Mouse (Mus musculus): Measurements from ENCODE around the gene Stfa2.
"Not testable (repeated sequence)": the region's sequence is repeated elsewhere in the genome, so short reads cannot be mapped to it uniquely, and the experiment has no call there.

Stfa2 gene

DNA sequence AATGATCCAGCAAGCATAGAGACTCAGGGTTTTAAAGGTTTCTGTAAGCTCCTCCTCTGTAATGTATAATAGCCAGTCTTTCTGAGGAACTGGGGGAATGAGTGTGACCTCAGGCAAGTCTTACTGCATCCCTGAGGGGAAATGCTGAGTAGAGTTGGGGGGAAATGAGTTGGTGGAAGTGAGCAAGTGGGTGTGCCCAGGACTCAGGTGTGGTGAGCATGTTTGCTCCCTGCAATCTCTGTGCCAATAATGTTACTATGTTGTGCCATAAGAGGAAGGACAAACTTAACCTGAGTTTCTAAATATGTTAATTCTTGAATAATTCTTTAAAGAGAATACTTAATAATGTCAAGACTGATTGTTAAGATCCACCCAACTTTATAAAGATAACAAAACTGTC lies at the start of gene Stfa2:
TSS of gene Stfa2 (minus strand) at position 101 of the 400 bp plus-strand sequence.
- no peak for DNase-seq (ENCODE audit: low spot score)

DNA sequence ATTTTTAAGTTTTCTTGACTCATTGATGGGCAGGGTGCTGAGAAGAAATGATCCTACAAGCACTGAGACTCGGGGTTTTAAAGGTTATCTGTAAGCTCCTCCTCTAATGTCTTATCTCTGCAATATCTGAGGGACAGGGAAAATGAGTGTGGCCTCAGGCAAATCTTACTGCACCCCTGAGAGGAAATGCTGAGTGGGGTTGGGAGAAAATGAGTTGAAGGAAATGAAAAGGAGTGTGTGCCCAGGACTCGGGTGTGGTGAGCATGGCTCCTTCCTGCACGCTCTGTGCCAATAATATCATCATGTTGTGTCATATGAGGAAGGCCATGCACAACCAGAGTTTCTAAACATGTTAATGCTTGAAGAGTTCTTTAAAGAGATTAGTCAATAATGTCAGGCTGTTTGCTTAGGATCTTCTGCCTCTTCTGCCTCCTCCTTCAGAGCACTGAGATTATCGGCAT lies 47.1 kb upstream of the Stfa2 start, which contains the start of gene Stfa3:
TSS of gene Stfa3 (minus strand) at position 51 of the 461 bp plus-strand sequence.
- no peak for DNase-seq (ENCODE audit: low spot score)

DNA sequence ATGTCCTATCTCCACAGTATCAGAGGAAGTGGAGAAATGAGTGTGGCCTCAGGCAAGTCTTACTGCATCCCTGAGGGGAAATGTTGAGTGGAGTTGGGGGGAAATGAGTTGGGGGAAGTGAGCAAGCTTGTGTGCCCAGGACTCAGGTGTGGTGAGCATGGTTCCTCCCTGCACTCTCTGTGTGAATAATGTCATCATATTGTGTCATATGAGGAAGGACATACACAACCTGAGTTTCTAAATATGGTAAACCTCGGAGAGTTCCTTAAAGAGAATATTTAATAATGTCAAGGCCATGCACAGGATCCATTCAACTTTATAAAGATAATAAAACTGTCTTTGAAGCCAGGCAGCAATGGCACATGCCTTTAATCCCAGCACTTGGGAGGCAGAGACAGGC lies 12.7 kb upstream of the Stfa2 start:
- DNase-seq (ENCODE audit: low spot score), result not testable (repeated sequence)

DNA sequence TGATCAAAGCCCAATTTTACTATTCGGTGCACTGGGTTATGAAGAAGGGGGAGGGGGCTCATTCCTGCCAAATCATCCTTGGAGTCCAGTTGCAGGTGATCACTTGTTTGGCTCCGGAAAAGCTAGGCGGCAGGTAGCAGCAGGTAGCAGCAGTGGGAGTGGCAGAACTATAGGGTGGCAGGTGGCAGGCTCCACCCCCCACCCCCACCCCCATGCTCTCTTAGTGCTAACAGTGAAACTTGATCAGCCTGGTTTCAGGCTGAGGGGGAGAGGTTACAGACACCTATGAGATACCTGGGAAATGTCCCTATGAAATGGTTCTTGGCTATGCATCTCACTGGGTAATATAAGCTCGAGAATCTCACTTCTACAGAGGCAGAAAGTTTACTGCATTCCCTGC lies 19.2 kb downstream of the Stfa2 start:
- DNase-seq (ENCODE audit: low spot score), result no peak

DNA sequence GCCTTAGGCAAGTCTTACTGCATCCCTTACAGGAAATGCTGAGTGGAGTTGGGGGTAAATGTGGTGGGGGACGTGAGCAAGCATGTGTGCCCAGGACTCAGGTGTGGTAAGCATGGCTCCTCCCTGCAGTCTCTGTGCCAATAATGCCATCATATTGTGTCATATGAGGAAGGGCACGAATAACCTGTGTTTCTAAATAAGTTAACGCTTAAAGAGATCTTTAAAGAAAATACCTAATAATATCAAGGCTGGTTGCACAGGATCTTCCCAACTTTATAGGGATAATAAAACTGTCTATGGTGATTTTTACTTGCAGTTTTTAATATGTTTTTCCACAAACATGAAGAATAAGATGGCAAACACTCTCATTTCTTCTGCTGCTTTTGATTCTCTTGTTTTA lies 40.6 kb downstream of the Stfa2 start, which contains the start of gene BC100530:
TSS of gene BC100530 (minus strand) at position 101 of the 400 bp plus-strand sequence.
- DNase-seq (ENCODE audit: low spot score), result not testable (repeated sequence)
